Mouse (Mus musculus) kidney, postnatal 4 days (tissue): Measurements from ENCODE around the gene Eloa.
"Not testable (repeated sequence)": the region's sequence is repeated elsewhere in the genome, so short reads cannot be mapped to it uniquely, and the experiment has no call there.

Experiments used
- DNase-seq, 2 experiments: peaks; one replicate each; pipeline ENCODE4 v3.0.0; 2021; ENCODE audit warnings: mixed read lengths in 2 of 2

Gene Eloa

GRCm38 (mm10) chr4:135981524-135982063, 40.0 kb downstream of the Eloa start:
- DNase-seq, result no peak

- not testable (repeated sequence) for DNase-seq
Observed at GRCm38 (mm10) chr4:135980223-135980622, 41.3 kb downstream of the Eloa start.

- no peak for DNase-seq
Observed at GRCm38 (mm10) chr4:135976146-135976545, 45.4 kb downstream of the Eloa start.

DNA sequence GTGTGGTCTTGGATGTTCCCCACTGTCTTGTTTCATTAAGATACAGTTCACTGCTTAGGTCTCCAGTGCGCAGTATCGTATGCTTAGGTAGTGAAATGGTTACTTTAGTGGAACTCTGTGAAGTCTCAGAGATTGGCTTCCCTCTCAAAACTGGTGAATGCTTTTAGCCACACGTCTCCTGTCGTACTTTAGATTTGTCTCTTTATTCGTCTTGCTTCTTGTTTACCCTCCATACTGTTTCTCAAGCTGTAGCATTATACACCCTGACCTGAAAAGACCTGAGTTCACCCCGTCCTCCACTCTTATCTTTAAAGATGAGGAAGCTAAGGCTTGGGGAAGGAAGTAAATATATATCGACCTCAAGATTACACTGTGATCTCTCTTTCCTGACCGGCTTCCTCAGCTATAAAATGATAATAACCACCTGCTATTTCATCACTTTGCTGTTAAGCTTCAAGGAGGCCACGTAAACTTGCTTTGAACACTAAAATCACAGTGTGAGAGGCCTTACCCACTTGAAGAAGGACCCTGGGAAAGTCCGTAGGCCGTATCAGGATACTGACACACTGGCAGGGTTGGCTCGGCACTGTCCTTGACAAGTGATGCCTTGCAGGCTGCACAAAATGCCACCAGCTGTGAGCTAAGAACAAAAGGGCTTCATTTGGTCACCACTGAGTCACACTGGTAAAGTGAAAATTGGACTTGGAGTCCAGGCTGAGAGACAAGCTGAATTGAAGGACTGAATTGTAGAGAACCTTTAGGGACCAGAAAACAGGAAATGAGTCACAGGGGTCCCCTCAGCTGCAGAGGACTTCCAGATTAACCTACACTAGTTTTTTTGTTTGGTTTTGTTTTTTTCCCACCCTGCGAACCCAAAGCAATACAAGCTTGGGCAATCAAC, 48.4 kb downstream of the Eloa start:
- DNase-seq, result no peak

GRCm38 (mm10) chr4:135972556-135972906, 49.0 kb downstream of the Eloa start, which contains the start of gene Lypla2:
TSS of gene Lypla2 (minus strand) at chr4:135972626.
- DNase-seq, result peak; percentile 91 to 93

GRCm38 (mm10) chr4:135971805-135972555, 49.6 kb downstream of the Eloa start:
- peak in 1 of 2 experiments; percentile 33 for DNase-seq

DNA sequence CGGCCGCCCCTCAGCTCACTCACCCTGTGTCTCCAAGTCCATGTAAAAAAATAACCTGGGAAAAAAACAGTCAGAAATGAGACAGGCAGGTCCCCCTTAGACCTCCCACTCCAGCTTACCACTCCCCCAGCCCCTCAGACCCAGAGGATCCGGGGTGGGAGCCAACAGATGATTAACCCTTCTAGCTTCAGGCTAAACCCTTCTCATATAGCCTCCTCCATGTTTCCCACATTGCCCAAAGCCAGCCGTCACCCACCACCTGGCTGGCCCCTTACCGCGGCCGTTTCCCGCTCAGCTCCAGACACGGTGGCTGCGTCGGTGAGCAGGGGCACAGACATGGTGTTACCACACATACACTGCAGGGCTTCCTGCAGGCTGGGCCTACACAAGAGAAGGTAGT, 51.0 kb downstream of the Eloa start:
- DNase-seq, result no peak

DNA sequence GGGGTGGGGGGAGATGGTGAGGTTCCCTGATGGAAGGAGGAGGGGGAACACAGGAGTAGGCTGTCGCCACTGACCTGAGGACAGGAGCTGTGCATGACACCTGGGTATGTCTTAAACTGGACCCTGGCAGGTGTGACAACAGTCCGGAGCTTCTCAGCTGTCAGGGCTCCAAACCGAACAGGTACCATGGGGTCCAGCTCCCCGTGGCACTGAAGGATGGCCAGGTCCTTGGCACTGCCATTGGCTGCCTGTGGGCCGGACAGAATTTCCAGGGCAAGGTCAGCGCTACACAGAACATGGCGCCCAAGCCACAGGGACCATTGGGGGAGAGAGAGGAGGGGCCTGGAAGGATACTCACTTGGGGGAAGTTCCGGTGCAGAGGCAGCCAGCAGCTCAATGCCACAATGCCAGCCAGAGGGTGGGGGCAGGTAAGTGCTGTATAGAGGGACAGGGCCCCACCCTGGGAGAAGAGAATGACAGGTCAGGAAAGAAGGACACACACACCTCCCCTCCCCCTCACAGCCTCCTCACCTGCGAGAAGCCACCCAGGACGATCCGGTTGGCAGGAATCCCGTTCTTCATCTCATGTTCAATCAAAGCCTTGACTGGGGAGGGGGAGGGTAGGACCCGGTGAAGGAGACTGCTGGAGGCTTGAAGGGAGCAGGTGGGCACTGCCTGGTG, 52.4 kb downstream of the Eloa start:
- no peak for DNase-seq

DNA sequence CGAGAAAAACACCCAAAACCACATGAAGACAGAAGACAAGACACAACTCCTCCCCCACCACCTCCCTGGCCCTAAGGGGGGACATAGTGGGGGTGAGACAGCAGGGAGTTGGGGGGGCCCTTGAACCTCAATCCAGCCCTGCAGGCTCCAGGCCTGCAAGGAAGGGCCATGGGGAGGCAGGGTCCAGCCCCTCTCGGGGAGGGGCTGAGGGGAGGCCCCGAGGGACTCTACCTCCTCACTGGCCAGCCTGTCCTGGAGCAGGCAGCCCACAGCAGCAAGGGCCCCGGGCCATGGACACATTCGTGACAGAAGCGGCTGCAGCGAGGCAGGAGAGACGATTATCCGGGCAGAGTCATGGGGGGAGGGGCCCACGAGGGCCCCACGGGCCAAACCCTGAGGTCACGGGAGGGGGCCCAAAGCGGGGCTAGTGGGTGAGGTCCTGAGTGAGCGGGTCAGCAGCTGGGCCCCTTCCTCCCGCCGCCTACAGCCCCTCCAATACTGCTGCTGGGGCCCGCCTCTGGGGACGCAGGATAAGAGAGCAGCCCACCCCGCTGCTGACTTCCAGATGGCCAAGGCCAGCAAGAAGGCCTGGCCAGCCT, 53.2 kb downstream of the Eloa start:
- DNase-seq, result no peak

GRCm38 (mm10) chr4:135967086-135967760, 54.3 kb downstream of the Eloa start:
- DNase-seq, result no peak

DNA sequence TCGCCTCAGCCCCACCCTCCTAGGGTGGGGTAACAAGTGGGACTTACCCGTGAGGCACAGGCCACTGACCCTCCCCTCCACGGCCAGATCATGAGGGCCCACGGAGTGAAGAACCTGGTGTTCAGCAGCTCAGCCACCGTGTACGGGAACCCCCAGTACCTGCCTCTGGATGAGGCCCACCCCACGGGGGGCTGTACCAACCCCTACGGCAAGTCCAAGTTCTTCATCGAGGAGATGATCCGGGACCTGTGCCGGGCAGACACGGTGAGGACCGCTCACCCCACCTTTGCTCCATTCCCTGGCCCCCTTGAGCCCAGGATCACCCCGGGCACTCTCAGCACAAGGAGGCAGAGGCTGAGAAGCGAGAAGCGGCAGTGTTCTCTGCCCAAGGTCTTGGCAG, 55.3 kb downstream of the Eloa start:
- no peak for DNase-seq

DNA sequence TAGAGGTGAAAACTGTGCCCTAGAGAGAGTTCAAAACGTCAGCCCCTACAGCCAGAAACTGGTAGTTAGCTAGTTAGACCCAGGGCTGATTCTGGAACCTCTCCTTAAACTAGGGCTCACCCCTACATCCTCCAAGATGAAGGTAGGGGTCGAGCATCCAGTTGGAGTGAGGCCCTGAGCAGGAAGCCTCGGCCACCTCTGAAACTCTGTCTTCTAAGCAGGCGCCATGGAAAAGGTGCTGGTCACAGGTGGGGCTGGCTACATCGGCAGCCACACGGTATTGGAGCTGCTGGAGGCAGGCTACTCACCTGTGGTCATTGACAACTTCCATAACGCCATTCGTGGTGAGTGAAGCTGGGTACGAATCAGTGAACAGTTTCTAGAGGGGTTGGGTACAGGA, 56.5 kb downstream of the Eloa start:
- DNase-seq, result no peak

GRCm38 (mm10) chr4:135964426-135964825, 57.1 kb downstream of the Eloa start:
- peak; percentile 58 to 75 for DNase-seq

GRCm38 (mm10) chr4:135963457-135964193, 57.9 kb downstream of the Eloa start, which contains the start of gene Gale:
TSS of gene Gale (plus strand) at chr4:135963727.
- peak; percentile 96 to 98 for DNase-seq

GRCm38 (mm10) chr4:135962946-135963345, 58.6 kb downstream of the Eloa start:
- DNase-seq, result no peak

DNA sequence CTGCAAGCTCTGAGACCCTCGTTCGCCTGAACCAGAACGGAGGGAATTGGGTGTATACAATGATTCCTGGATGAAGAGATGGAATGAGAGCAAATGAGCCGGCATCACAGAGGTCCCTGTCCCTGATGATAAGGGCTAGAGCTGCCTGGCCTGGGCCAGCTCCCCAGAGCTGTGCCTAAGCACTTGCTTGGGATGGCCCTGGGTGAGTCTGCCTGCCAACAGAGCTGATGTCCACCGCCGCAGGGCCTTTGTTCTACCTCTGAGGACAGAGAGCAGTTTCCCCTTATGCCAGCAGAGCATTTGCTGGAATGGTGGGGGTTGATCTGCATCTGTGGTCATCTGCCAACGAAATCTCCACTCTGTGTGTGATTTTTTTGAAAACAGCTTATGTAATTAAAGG, 59.4 kb downstream of the Eloa start:
- no peak for DNase-seq

GRCm38 (mm10) chr4:135961709-135962108, 59.9 kb downstream of the Eloa start:
- DNase-seq, result no peak

- DNase-seq, result peak; percentile 90 to 91
Observed at GRCm38 (mm10) chr4:135960717-135961116, 60.8 kb downstream of the Eloa start.

DNA sequence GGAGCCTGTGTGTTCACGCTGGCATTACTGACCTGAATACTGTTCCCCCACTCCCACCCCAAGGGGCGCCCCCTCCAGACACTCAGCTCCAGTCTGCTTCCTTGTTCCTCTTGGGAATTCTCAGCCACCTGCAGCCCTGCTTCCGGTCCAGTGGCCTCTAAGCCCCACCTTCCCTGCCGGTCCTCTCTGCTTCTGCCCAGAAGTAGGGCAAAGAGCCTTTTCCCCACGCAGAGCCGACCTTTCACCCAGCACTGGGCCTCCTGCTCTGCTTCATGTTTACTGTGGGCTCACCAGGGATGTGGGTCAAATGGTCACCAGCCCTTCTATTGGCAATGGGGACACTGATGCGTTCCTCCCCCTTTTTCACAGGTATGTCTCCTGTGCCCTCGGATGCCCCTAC, 63.2 kb downstream of the Eloa start:
- DNase-seq, result peak; percentile 60 to 76

DNA sequence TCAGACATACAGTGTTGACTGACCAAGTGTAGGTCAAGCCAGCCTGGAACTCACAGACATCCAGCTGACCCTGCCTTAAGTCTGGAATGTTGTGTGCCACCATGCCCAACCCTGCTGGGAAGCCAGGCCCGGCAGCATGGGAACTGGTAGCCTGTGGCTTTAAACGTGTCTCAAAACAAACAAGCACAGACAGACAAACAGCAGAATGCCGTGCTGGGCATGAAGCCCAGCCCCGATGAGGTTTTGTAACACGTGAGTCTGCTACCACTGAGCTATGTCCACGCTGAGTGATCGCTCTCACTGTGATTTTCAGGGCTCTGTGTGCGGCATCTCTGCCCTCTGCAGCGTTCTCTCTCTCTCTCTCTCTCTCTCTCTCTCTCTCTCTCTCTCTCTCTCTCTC, 65.7 kb downstream of the Eloa start:
- no peak for DNase-seq

GRCm38 (mm10) chr4:135954241-135954640, 67.3 kb downstream of the Eloa start:
- DNase-seq, result peak; percentile 86 to 87
